ENCODE assay signal across 9 mouse cellular contexts in genomic region chr13:93237677-93238398, GRCm38 (mm10). TPM values are rescaled to one million over a fixed set of nuclear protein-coding genes. Genes with fewer than 3 reads are reported as not detected.
A peak's percentile ranks its signal among the peaks of the same experiment; 100 is the strongest.
DNase-seq lines count a peak whose midpoint lies in the region; ATAC-seq lines count a peak whose summit lies in the region.
"Had no signal": no experiment of that assay in that cellular context is flagged by ENCODE, and none has a peak within 500 bp of the region (broad histone marks: within the 10 kb centered on the region; RNA-seq: fewer than 3 reads in every experiment).

No protein-coding gene starts in this region.

- no peak overlapping the region for H3K4me3 ChIP-seq in heart, embryonic 11.5 days (ENCODE audit: low read depth, low read length)
- no peak overlapping the region for H3K4me3 ChIP-seq in kidney, embryonic 15.5 days (replicated peaks)
- H3K4me3 ChIP-seq in neural tube, embryonic 15.5 days (replicated peaks) = no peak overlapping the region
- H3K4me3 ChIP-seq: forebrain, embryonic 10.5 days had no signal

- H3K4me1 ChIP-seq in heart, embryonic 11.5 days (ENCODE audit: control insufficient read depth, insufficient read depth, low read length) = no peaks in the 10 kb centered on the region
- no peaks in the 10 kb centered on the region for H3K4me1 ChIP-seq in kidney, embryonic 15.5 days
- no peaks in the 10 kb centered on the region for H3K4me1 ChIP-seq in neural tube, embryonic 15.5 days

- H3K4me2 ChIP-seq in heart, embryonic 11.5 days = no peak overlapping the region
- no peak overlapping the region for H3K4me2 ChIP-seq in kidney, embryonic 15.5 days
- H3K4me2 ChIP-seq in neural tube, embryonic 15.5 days = no peak overlapping the region

- peak; percentile 35 to 42 for DNase-seq in heart, adult 18-20 months
- DNase-seq in brain, adult 2 months (ENCODE audit: low read depth, low spot score) = peak; percentile 16
- DNase-seq in layer of hippocampus, adult 18-20 months (ENCODE audit: low spot score in 2 of 2) = no peak
- DNase-seq in thymus, adult 18-20 months = no peak

- no peak for ATAC-seq in heart, embryonic 11.5 days (replicated peaks; ENCODE audit: insufficient number of reproducible peaks, low FRiP score, low TSS enrichment)
- no peak for ATAC-seq in kidney, embryonic 15.5 days (replicated peaks; ENCODE audit: low FRiP score)
- ATAC-seq in megakaryocyte-erythroid progenitor cell, adult 5-6 weeks (replicated peaks; ENCODE audit: low FRiP score, low TSS enrichment, poor library complexity, severe bottlenecking) = peak; percentile 51; the same call in 1 of the 2 replicates
- ATAC-seq in neural tube, embryonic 15.5 days (ENCODE audit: low FRiP score) = no peak

- no peak overlapping the region for H3K9ac ChIP-seq in heart, embryonic 11.5 days (ENCODE audit: low read depth, low read length)
- no peak overlapping the region for H3K9ac ChIP-seq in kidney, embryonic 15.5 days
- no peak overlapping the region for H3K9ac ChIP-seq in neural tube, embryonic 15.5 days (replicated peaks)

- H3K27ac ChIP-seq in heart, embryonic 11.5 days (ENCODE audit: low read depth, low read length) = no peak overlapping the region
- H3K27ac ChIP-seq in kidney, embryonic 15.5 days = 0 out of 2 replicates have a peak overlapping the region, but pooled peaks have one; percentile 4
- H3K27ac ChIP-seq in neural tube, embryonic 15.5 days (replicated peaks) = no peak overlapping the region
- H3K27ac ChIP-seq: forebrain, embryonic 10.5 days had no signal

- no peaks in the 10 kb centered on the region for H3K9me3 ChIP-seq in heart, embryonic 11.5 days (replicated peaks; ENCODE audit: control insufficient read depth, low read length)
- no peaks in the 10 kb centered on the region for H3K9me3 ChIP-seq in kidney, embryonic 15.5 days (replicated peaks)
- H3K9me3 ChIP-seq in neural tube, embryonic 15.5 days (replicated peaks) = no peaks in the 10 kb centered on the region
- H3K9me3 ChIP-seq: forebrain, embryonic 10.5 days had no signal

- no peaks in the 10 kb centered on the region for H3K27me3 ChIP-seq in heart, embryonic 11.5 days (ENCODE audit: control insufficient read depth, insufficient read depth, low read length)
- H3K27me3 ChIP-seq in kidney, embryonic 15.5 days = no peaks in the 10 kb centered on the region
- H3K27me3 ChIP-seq in neural tube, embryonic 15.5 days (replicated peaks) = no peaks in the 10 kb centered on the region

- 60% methylated on average over 9 of the region's 9 CpGs for WGBS in heart, embryonic 11.5 days (ENCODE audit: insufficient replicate concordance)
- WGBS in kidney, embryonic 15.5 days = 69% methylated on average over 9 of the region's 9 CpGs
- WGBS in neural tube, embryonic 15.5 days = 79% methylated on average over 9 of the region's 9 CpGs

- no peaks in the 10 kb centered on the region for H3K36me3 ChIP-seq in heart, embryonic 11.5 days (ENCODE audit: control insufficient read depth, insufficient read depth, low read length)
- no peaks in the 10 kb centered on the region for H3K36me3 ChIP-seq in kidney, embryonic 15.5 days
- no peaks in the 10 kb centered on the region for H3K36me3 ChIP-seq in neural tube, embryonic 15.5 days
- H3K36me3 ChIP-seq: forebrain, embryonic 10.5 days had no signal

RNA-seq across cellular contexts. Expression of gene Tent2, which starts 45.7 kb away (rescaled TPM):
- 10 to 100 TPM; 13.5 to 14.8 TPM for total RNA-seq in heart, adult 18-20 months (2021)
- polyA plus RNA-seq in heart, embryonic 11.5 days (2014; fragmentation: Nextera tagmentation; extraction: Ambion mirVana) = 56.3 and 59.3 TPM in 2 replicates
- polyA plus RNA-seq in kidney, embryonic 15.5 days (2015; fragmentation: Nextera tagmentation; extraction: Ambion mirVana) = 60.0 and 68.7 TPM in 2 replicates
- 60.7 and 76.1 TPM in 2 replicates for total RNA-seq in megakaryocyte-erythroid progenitor cell, adult 5-6 weeks (2014; fragmentation: Nextera tagmentation)
- total RNA-seq in megakaryocyte-erythroid progenitor cell, adult 5-6 weeks (2017) = 28.2 and 44.2 TPM in 2 replicates
- 36.4 and 43.3 TPM in 2 replicates for polyA plus RNA-seq in neural tube, embryonic 15.5 days (2015; fragmentation: Nextera tagmentation; extraction: Ambion mirVana)
- total RNA-seq in layer of hippocampus, adult 18-20 months (2021) = 10 to 100 TPM; 24.7 to 26.2 TPM

Comparison
In these comparisons a context has a peak if more than half of its experiments do, and no peak if none do; other contexts are left out.
1. DNase-seq: peak in heart, adult 18-20 months (2 of 2) and brain, adult 2 months (single experiment); none in layer of hippocampus, adult 18-20 months (0 of 2) and thymus, adult 18-20 months (0 of 2).